Mouse (Mus musculus): Measurements from ENCODE around the gene Acin1. TPM values are rescaled to one million over a fixed set of nuclear protein-coding genes. Genes with fewer than 3 reads are reported as not detected.

Acin1 gene
- polyA plus RNA-seq, 1 experiment from 2014 or later: 120 TPM

DNA sequence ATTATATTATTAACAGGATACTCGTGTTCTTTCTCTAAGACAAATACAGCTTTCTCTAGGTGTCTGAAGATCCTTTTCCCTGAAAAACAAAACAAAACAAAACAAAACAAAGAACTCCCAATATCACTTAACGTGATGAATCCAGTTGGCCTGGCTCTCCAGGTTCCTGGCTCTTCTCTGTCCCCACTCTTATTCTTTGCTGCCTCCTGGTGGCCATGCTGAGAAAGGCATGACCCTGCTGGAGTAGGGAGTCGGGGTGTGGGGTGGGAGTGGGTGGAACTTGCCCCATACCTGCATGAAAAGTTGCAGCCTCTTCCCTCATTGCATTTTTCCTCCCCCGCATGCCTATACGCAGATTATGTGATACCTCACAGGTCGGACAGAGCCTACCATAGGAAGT is 14.6 kb upstream of the Acin1 start:
- H3K9me3 ChIP-seq (ENCODE audit: low read length): no peaks in the 10 kb centered on the region
- ATAC-seq (ENCODE audit: low FRiP score, low TSS enrichment): peak; percentile 86
- H3K9ac ChIP-seq (replicated peaks; ENCODE audit: low read length): no peak overlapping the region
- H3K36me3 ChIP-seq (ENCODE audit: insufficient read depth, low read length): no peaks in the 10 kb centered on the region
- no peak overlapping the region for H3K27ac ChIP-seq (ENCODE audit: low read length)
- H3K4me2 ChIP-seq (replicated peaks; ENCODE audit: low read depth, low read length): no peak overlapping the region
- no peaks in the 10 kb centered on the region for H3K27me3 ChIP-seq (ENCODE audit: insufficient read depth, low read length)
- no peak overlapping the region for H3K4me3 ChIP-seq (ENCODE audit: low read length)
- 10% methylated on average over 6 of the region's 6 CpGs for WGBS
- H3K4me1 ChIP-seq (ENCODE audit: insufficient read depth, low read length): no peaks in the 10 kb centered on the region

DNA sequence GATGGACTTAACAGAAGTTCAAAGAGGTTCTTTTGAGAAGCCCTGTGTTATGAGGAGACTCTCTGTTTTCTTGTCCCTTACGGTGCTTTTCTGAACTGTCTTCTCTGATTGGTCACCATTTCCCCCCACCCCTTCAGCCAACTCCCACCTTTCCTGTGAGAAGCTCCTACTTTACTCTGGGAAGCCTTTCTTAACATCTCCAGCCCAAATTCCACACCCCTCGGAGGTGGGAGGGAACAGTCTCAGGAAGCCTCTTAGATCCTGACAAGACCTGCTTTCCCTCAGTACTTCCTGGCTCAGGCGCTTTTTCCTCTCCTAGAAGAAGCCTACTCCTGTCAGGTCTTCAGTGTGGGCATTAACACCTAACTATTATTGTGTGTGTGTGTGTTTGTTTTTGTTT is 12.9 kb upstream of the Acin1 start:
- ATAC-seq (ENCODE audit: low FRiP score, low TSS enrichment): no peak
- 28% methylated on average over 3 of the region's 3 CpGs for WGBS
- H3K4me3 ChIP-seq (ENCODE audit: low read length): no peak overlapping the region

DNA sequence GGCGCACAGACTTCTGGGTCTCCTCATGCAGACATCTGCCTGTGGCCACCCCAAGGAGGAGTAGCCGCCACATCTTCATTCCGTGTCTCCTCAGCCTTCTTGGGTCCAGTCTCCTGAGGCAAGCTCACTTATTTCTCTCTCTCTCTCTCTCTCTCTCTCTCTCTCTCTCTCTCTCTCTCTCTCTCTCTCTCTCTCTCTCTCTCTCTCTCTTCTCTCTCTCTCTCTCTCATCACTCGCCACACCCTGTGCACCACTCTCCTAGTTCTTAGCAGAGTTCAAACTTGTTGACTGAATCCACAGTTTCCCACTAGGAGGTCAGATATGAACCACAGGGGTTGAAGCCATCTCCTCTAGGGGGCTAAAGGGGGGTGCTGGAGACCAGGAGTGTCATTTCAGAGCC is 12.0 kb upstream of the Acin1 start, which contains the start of gene Gm29776:
Gm29776 (minus strand) TSS at position 101 of the 400 bp plus-strand sequence.
- H3K9ac ChIP-seq (replicated peaks; ENCODE audit: low read length): no peak within 1 kb of the TSS
- no peaks in the 10 kb centered on the region for H3K27me3 ChIP-seq (ENCODE audit: insufficient read depth, low read length)
- no peak within 1 kb of the TSS for H3K4me2 ChIP-seq (replicated peaks; ENCODE audit: low read depth, low read length)
- H3K27ac ChIP-seq (ENCODE audit: low read length): no peak within 1 kb of the TSS
- no peaks in the 10 kb centered on the region for H3K9me3 ChIP-seq (ENCODE audit: low read length)
- H3K4me1 ChIP-seq (ENCODE audit: insufficient read depth, low read length): no peaks in the 10 kb centered on the region
- 75% methylated on average over 4 of the region's 4 CpGs for WGBS
- H3K4me3 ChIP-seq (ENCODE audit: low read length): no peak within 1 kb of the TSS
- ATAC-seq (ENCODE audit: low FRiP score, low TSS enrichment): no peak
- H3K36me3 ChIP-seq (ENCODE audit: insufficient read depth, low read length): 0 out of 2 replicates have a peak, but pooled peaks cover 4% of the 10 kb centered on the region

More for the DNA sequence above, 12.9 kb upstream of the Acin1 start:
- H3K9ac ChIP-seq (replicated peaks; ENCODE audit: low read length): no peak overlapping the region
- H3K4me2 ChIP-seq (replicated peaks; ENCODE audit: low read depth, low read length): no peak overlapping the region
- no peak overlapping the region for H3K27ac ChIP-seq (ENCODE audit: low read length)
- H3K36me3 ChIP-seq (ENCODE audit: insufficient read depth, low read length): no peaks in the 10 kb centered on the region
- no peaks in the 10 kb centered on the region for H3K9me3 ChIP-seq (ENCODE audit: low read length)
- no peaks in the 10 kb centered on the region for H3K4me1 ChIP-seq (ENCODE audit: insufficient read depth, low read length)
- no peaks in the 10 kb centered on the region for H3K27me3 ChIP-seq (ENCODE audit: insufficient read depth, low read length)

DNA sequence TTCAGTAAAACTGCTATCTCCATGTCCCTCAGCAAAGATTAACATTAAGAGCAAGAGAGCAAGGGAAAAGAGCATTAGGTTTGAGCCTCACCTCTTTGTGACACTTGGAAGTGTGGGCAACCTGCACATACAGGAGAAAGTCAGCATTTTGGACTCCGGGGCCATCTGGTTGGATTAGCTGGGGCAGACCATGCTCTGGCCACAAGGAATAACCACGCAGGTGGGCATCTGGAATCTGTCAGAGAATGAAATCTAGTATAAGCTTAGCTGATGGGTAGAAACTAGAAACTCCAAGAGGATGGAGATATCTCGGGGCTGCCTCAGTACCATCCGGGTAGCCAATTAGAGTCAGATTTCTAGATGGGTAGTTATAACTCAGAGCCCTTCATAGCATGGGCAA is 10.0 kb upstream of the Acin1 start:
- H3K9ac ChIP-seq (replicated peaks; ENCODE audit: low read length): no peak overlapping the region
- H3K4me1 ChIP-seq (ENCODE audit: insufficient read depth, low read length): no peaks in the 10 kb centered on the region
- no peaks in the 10 kb centered on the region for H3K9me3 ChIP-seq (ENCODE audit: low read length)
- no peak for ATAC-seq (ENCODE audit: low FRiP score, low TSS enrichment)
- peaks cover 10% of the 10 kb centered on the region; the same call in 1 of the 2 replicates for H3K36me3 ChIP-seq (ENCODE audit: insufficient read depth, low read length)
- WGBS: 83% methylated on average over 4 of the region's 4 CpGs
- H3K27ac ChIP-seq (ENCODE audit: low read length): no peak overlapping the region
- no peaks in the 10 kb centered on the region for H3K27me3 ChIP-seq (ENCODE audit: insufficient read depth, low read length)
- H3K4me3 ChIP-seq (ENCODE audit: low read length): no peak overlapping the region
- H3K4me2 ChIP-seq (replicated peaks; ENCODE audit: low read depth, low read length): no peak overlapping the region

DNA sequence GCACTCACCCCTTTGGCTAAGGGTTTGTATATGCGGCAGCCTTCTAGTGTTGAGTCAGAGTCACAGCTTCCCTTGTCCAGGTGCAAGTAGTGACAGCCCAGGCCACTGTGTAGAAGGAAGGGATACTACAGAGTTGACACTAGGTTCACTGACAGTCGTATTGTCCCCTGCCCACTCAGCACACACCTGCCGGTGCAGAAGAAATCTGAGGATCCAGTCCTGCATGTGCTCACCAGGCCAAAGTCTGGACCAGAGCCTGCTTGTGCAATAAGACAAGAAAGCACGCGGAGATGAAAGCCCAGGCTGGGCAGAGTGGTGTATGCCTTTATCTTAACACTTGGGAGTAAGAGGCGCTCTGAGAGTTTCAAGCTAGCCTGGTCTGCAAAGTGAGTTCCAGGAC is 8.3 kb upstream of the Acin1 start:
- Histone ChIP-seq H3K9me3 (ENCODE audit: low read length) (no peaks in the 10 kb centered on the region), H3K4me2 (replicated peaks; ENCODE audit: low read depth, low read length) (no peak overlapping the region), H3K9ac (replicated peaks; ENCODE audit: low read length) (no peak overlapping the region), H3K36me3 (ENCODE audit: insufficient read depth, low read length) (peaks cover 20% of the 10 kb centered on the region), H3K27me3 (ENCODE audit: insufficient read depth, low read length) (no peaks in the 10 kb centered on the region), H3K4me1 (ENCODE audit: insufficient read depth, low read length) (no peaks in the 10 kb centered on the region), H3K27ac (ENCODE audit: low read length) (no peak overlapping the region), H3K4me3 (ENCODE audit: low read length) (no peak overlapping the region)
- 75% methylated on average over 6 of the region's 6 CpGs for WGBS
- ATAC-seq (ENCODE audit: low FRiP score, low TSS enrichment): no peak; the same call in 1 of the 2 replicates

DNA sequence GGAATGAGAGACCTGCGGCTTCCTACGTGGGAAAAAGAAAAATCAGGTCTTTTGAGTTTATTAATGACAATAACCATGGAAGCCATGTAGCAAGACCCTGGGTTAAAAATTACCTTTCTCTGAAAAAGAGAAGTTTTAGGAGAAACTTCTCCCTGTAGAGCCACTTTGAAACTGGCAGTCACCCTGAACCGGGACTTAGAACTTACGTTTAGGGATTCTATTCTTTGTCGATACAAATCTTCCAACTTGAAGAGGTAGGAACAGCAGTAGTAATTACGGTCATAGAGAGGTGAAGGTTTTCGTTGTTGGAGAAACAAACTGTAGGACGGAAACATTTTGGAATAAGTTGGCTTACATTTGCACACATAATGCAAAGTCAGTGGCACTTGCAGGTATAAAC is 520 bp upstream of the Acin1 start:
- H3K4me3 ChIP-seq (ENCODE audit: low read length): peak overlapping the region; percentile 92
- ATAC-seq (ENCODE audit: low FRiP score, low TSS enrichment): no peak
- H3K4me1 ChIP-seq (ENCODE audit: insufficient read depth, low read length): peaks cover 35% of the 10 kb centered on the region
- peak overlapping the region; percentile 98 for H3K9ac ChIP-seq (replicated peaks; ENCODE audit: low read length)
- H3K27me3 ChIP-seq (ENCODE audit: insufficient read depth, low read length): no peaks in the 10 kb centered on the region
- H3K27ac ChIP-seq (ENCODE audit: low read length): peak overlapping the region; percentile 86
- 1% methylated on average over 8 of the region's 8 CpGs for WGBS
- peak overlapping the region; percentile 69 for H3K4me2 ChIP-seq (replicated peaks; ENCODE audit: low read depth, low read length)
- H3K9me3 ChIP-seq (ENCODE audit: low read length): no peaks in the 10 kb centered on the region
- peaks cover 26% of the 10 kb centered on the region for H3K36me3 ChIP-seq (ENCODE audit: insufficient read depth, low read length)

DNA sequence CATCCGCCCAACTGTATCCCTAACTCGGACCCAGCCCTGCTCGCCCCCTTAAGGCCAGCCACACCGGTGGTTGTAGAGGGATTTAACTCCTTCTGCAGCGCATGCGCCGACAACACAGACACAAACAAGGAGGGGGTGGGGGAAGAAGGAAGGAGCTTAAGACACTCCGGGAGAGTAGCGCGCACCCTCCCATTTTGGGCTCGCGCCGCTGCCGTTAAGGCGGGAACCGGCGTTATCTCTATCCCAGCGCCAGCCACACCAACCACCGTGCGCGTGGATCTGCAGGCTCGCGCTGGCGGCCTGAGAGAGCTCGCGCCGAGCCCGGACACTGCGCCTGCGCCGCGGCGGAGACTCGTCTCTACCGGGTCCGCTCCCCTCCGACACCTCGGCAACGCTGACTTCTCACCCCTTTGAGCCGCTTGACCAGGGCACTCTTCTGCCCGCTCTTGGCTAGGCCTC is 639 bp downstream of the Acin1 start, which contains the start of gene 1700123O20Rik:
1700123O20Rik (plus strand) TSS at position 154 of the 459 bp plus-strand sequence.
- Histone ChIP-seq H3K27me3 (ENCODE audit: insufficient read depth, low read length) (no peaks in the 10 kb centered on the region), H3K9me3 (ENCODE audit: low read length) (no peaks in the 10 kb centered on the region), H3K4me2 (replicated peaks; ENCODE audit: low read depth, low read length) (peak within 1 kb of the TSS; percentile 86), H3K36me3 (ENCODE audit: insufficient read depth, low read length) (peaks cover 29% of the 10 kb centered on the region), H3K27ac (ENCODE audit: low read length) (peak within 1 kb of the TSS; percentile 98), H3K4me1 (ENCODE audit: insufficient read depth, low read length) (peaks cover 35% of the 10 kb centered on the region), H3K4me3 (ENCODE audit: low read length) (peak within 1 kb of the TSS; percentile 92), H3K9ac (replicated peaks; ENCODE audit: low read length) (peak within 1 kb of the TSS; percentile 98)
- ATAC-seq (ENCODE audit: low FRiP score, low TSS enrichment): peak; percentile 88
- WGBS: under 1% methylated on average over 41 of the region's 41 CpGs

DNA sequence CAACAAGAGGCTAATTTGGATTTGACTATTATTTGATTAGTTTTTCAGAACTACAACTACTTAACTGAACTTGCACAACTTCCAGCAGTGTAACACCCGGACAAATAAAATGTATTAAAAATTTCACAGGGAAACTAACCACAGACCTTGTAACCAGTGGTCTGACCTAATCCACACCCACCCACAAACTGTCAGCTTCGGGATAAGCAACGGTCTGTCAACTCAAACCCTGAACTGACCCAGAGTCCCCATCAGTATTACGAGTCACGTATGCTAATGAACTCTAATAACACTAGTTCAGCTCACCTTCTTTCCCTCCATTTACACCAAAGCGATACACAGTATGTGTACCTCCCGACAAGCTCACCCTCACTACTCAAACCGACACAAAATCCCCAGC is 1.3 kb downstream of the Acin1 start:
- Histone ChIP-seq H3K9ac (replicated peaks; ENCODE audit: low read length) (peak overlapping the region; percentile 98), H3K9me3 (ENCODE audit: low read length) (no peaks in the 10 kb centered on the region), H3K4me3 (ENCODE audit: low read length) (peak overlapping the region; percentile 92), H3K27ac (ENCODE audit: low read length) (peak overlapping the region; percentile 98; the same call in 1 of the 2 replicates), H3K36me3 (ENCODE audit: insufficient read depth, low read length) (peaks cover 23% of the 10 kb centered on the region), H3K27me3 (ENCODE audit: insufficient read depth, low read length) (no peaks in the 10 kb centered on the region), H3K4me2 (replicated peaks; ENCODE audit: low read depth, low read length) (peak overlapping the region; percentile 86), H3K4me1 (ENCODE audit: insufficient read depth, low read length) (peaks cover 35% of the 10 kb centered on the region)
- no peak for ATAC-seq (ENCODE audit: low FRiP score, low TSS enrichment)
- WGBS: 8% methylated on average over 8 of the region's 8 CpGs

DNA sequence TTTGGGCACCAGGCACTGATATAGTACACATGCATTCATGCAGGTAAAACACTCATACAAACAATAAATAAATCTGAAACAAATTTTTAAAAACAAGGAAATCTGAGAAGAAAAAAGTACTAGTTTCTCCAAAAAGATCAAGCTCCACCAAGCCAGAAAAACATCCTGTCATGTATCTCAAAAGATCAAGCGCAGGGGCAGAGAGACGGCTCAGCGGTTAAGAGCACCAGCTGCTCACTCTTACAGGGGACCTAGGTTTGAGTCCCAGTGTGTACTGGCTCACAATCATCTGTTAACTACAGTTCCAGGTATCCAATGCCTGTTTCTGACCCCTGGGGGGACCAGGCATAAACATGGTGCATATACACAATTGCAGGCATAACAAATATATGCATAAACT is 4.3 kb downstream of the Acin1 start:
- no peaks in the 10 kb centered on the region for H3K9me3 ChIP-seq (ENCODE audit: low read length)
- no peak overlapping the region for H3K9ac ChIP-seq (replicated peaks; ENCODE audit: low read length)
- H3K4me3 ChIP-seq (ENCODE audit: low read length): no peak overlapping the region
- WGBS: 81% methylated on average over 3 of the region's 3 CpGs
- peaks cover 27% of the 10 kb centered on the region; the same call in 1 of the 2 replicates for H3K36me3 ChIP-seq (ENCODE audit: insufficient read depth, low read length)
- ATAC-seq (ENCODE audit: low FRiP score, low TSS enrichment): no peak
- no peak overlapping the region for H3K4me2 ChIP-seq (replicated peaks; ENCODE audit: low read depth, low read length)
- peaks cover 17% of the 10 kb centered on the region for H3K4me1 ChIP-seq (ENCODE audit: insufficient read depth, low read length)
- H3K27ac ChIP-seq (ENCODE audit: low read length): no peak overlapping the region
- no peaks in the 10 kb centered on the region for H3K27me3 ChIP-seq (ENCODE audit: insufficient read depth, low read length)

DNA sequence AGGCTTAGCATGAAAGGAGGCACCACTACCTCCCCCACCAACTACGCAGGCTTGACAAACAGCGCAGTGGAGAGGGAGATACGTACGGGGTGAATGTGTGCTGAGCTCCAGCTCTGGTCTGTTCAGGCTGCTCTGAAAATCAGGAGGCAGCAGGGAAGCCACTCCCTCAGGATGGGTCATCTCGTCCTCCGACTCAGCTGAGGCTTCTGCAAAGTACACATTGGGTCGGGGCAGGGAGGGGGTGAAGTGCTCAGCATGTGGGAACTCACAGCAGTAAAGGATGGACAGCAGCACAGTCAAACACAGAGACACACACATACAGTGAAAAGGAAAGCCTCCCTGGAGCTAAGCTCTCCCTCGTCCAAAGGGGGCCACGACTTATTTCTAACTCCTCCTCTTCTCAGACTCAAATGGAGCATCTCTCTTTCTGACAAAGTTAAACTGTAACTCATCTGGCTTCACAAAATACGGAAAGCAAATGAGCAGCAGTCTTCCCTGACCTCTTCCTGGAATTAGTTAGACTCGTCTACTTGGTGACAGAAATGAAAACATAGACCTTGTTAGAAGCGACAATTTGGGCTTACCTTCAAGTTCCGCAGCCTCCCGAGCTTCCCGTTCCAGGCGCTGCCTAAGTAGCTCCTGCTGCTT is 8.0 kb downstream of the Acin1 start:
- H3K36me3 ChIP-seq (ENCODE audit: insufficient read depth, low read length): peaks cover 52% of the 10 kb centered on the region
- H3K4me1 ChIP-seq (ENCODE audit: insufficient read depth, low read length): peaks cover 6% of the 10 kb centered on the region; the same call in 1 of the 2 replicates
- H3K27ac ChIP-seq (ENCODE audit: low read length): no peak overlapping the region
- no peak overlapping the region for H3K4me2 ChIP-seq (replicated peaks; ENCODE audit: low read depth, low read length)
- no peak overlapping the region for H3K4me3 ChIP-seq (ENCODE audit: low read length)
- 77% methylated on average over 16 of the region's 16 CpGs for WGBS
- H3K9ac ChIP-seq (replicated peaks; ENCODE audit: low read length): no peak overlapping the region
- ATAC-seq (ENCODE audit: low FRiP score, low TSS enrichment): no peak
- no peaks in the 10 kb centered on the region for H3K9me3 ChIP-seq (ENCODE audit: low read length)
- H3K27me3 ChIP-seq (ENCODE audit: insufficient read depth, low read length): no peaks in the 10 kb centered on the region

Measured in kidney, embryonic 16.5 days (tissue).